Mouse (Mus musculus) T-cell, adult 2 months (primary cell): ENCODE measurements around the gene Cmtm7.
A peak's percentile ranks its signal among the peaks of the same experiment; 100 is the strongest.

ENCODE experiments used
- DNase-seq: peaks from one replicate; pipeline ENCODE4 v3.0.0; 2022; ENCODE audit warnings: low spot score

Cmtm7 gene

GRCm38 (mm10) chr9:114781526-114782212 is at the start of gene Cmtm7:
TSS of gene Cmtm7 (minus strand) at chr9:114781856.
- peak; percentile 59 for DNase-seq

- DNase-seq, result no peak
Observed at GRCm38 (mm10) chr9:114830351-114830750, 48.7 kb upstream of the Cmtm7 start.

- no peak for DNase-seq
Observed at GRCm38 (mm10) chr9:114829669-114830068, 48.0 kb upstream of the Cmtm7 start.

DNA sequence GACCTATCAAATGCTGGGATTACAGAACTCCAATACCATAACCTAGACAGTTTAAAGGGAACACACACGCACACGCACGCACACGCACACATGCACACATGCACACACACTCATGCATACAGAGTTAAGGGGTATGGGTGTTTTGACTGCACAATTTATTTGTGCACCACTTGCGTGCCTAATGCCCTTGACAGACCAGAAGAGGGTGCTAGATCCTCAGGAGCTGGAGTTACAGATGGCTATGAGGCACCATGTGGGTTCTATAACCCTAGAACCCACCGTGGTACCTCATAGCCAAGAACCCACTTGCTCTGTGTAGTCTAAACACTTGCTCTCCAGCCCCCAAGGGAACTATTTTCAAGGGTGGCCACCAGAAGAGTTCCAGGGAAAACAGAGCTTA is 46.7 kb upstream of the Cmtm7 start:
- DNase-seq, result no peak

DNA sequence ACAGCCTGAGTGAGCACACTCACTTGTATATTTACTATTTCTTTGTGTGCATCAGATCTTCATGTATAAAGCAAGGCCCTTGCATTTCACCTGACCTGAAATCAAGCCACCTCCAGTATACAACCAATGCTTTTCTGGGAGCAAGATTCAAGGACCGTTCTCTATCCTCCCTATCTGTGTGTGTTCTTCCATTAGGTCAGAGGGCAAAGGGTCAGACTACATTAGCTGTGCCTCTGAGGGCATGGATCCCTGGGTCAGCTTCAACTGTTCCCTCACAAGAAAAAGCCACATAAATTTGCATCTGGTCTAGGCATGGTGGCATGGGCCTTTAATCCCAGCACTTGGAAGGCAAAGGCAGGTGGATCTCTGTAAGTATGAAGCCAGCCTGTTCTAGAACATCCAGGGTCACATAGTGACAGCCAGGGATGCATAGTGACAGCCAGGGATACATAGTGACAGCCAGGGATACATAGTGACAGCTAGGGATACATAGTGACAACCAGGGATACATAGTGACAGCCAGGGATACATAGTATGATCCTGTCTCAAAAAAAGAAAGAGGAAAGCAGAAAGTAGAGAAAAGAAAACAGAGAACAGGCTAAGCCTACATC is 45.7 kb upstream of the Cmtm7 start:
- DNase-seq, result no peak

DNA sequence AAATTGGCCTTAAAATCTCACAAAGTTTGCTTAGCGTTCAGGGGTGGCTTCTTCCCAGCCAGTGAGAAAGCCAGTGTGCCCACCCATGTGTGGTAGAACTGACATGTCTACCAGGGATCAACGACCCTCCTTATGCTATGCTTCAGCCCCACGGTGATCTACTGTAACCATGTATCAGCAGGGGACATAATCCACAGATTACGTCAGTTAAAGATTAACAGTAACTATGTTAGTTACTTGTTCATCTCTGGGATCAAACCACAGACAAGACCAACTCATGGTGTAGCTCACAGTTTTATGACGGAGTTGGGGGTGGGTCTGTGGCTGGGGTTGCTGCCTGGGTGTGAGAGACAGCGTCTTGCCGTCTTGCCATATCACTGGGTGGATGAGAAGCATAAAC is 42.5 kb upstream of the Cmtm7 start:
- DNase-seq, result no peak

DNA sequence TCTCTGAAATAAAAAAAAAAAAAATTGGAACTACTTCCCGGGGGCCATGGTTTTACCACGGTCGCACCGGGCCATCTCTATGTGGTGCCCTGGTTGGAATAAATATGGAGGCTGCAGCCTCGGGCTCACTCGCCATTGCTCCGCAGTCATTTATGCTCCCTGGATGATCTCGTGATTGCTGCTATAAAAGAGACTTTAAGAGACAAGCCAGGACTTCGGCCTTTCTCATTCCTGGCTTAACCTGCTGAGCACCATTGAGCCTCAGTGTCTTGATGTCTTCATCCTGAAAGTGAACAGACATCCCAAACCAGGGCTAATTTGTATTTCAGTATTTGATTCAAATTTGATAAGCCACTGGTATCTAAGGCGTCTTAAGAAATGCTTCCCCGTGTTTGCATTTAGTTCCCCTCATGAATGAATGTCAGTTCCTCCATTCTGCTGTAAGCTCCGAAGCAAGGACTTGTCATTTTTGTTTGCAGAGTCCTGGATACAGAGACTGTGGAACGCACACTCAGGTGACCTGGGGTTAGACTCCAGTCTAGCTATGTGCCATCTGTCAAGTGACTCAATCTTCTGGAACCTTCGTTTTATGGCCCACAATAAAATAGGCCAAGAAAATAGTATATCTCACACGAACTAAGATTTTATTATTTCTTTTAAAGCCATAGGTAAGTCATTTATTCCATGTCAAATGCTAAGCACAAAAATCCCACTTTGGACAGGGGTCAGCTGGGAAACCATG is 40.1 kb upstream of the Cmtm7 start:
- DNase-seq, result no peak

GRCm38 (mm10) chr9:114818918-114819317 is 37.3 kb upstream of the Cmtm7 start:
- DNase-seq, result no peak

- no peak for DNase-seq
Observed at GRCm38 (mm10) chr9:114817012-114817411, 35.4 kb upstream of the Cmtm7 start.

DNA sequence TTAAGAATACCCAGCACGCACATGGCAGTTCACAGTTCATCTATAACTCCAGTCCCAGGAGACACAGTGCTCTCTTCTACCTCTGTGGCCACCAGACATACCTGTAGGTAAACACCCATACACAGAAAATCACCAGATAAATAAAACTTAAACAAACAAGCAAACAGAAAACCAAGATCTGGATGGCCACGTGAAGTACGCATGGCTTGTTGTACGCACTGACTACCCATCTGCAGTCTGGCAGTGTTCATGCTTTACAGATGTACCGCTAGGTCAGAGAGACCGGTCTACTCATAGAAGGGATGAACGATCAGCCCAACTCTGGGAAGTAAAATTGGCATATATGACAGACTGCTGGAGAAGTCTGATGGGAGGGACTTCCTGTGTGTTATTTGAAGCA is 34.5 kb upstream of the Cmtm7 start:
- DNase-seq, result no peak

GRCm38 (mm10) chr9:114815315-114815714 is 33.7 kb upstream of the Cmtm7 start:
- peak; percentile 46 for DNase-seq

GRCm38 (mm10) chr9:114812001-114812400 is 30.3 kb upstream of the Cmtm7 start:
- DNase-seq, result no peak

GRCm38 (mm10) chr9:114810837-114811236 is 29.2 kb upstream of the Cmtm7 start:
- no peak for DNase-seq

DNA sequence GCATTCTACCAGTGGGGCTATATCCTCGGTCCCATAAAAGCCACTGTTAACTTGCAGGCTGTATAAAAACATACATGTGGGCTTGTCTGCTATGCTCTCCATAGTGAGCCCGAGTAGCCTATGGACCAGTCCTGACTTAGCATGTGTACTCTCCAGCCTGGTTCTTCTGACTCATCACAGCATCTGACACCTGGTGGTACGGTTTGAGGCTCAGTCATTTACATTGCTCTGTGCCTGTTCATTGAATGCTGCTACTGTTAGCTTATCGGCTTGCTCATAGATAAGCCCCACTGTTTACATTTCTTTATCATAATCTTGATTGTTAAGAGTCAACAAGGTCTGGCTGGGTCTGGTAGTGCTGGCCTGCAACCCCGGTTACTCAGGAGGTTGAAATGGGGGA is 27.0 kb upstream of the Cmtm7 start:
- no peak for DNase-seq

GRCm38 (mm10) chr9:114807261-114807660 is 25.6 kb upstream of the Cmtm7 start:
- DNase-seq, result no peak

GRCm38 (mm10) chr9:114805151-114805671 is 23.6 kb upstream of the Cmtm7 start:
- no peak for DNase-seq

DNA sequence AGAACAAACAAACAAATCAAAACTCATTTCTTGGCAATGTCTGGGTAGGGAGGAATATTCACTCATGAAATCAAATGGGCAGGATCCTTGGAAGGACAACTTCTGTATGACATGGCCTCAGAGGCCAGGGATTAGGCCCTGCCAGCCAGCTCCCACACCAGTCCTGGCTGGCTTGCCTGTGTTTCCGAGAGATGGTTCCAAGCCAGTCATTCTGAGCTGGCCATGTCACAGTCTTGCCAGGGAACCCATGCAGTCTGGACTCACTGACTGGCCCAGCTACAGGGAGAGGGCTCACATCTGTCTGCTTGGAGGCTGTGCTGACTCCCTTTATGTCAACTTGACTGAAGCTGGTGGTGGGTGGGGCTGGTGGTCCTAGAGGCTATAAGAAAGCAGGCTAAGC is 20.5 kb upstream of the Cmtm7 start:
- DNase-seq, result no peak

- no peak for DNase-seq
Observed at GRCm38 (mm10) chr9:114801301-114801700, 19.6 kb upstream of the Cmtm7 start.

GRCm38 (mm10) chr9:114799498-114800107 is 17.9 kb upstream of the Cmtm7 start:
- no peak for DNase-seq

DNA sequence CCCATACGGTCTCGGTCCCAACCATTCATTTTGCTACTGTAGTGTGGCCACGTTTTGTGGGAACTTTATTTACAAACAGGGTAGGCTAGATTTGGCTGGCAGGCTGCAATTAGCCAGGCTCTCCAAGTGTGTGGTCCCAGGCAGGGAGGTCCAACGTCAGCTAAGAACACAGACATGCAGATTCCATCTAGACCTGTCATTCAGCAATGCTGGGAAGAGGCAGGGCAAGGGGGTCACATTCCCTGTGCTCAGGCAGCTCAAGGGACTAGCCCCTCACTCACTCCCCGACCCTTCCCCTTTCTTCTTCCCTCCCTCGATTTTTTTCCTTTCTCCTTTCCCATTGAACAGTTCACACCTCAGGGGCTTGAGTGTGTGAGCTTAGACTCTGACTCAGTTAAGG is 17.2 kb upstream of the Cmtm7 start:
- no peak for DNase-seq

DNA sequence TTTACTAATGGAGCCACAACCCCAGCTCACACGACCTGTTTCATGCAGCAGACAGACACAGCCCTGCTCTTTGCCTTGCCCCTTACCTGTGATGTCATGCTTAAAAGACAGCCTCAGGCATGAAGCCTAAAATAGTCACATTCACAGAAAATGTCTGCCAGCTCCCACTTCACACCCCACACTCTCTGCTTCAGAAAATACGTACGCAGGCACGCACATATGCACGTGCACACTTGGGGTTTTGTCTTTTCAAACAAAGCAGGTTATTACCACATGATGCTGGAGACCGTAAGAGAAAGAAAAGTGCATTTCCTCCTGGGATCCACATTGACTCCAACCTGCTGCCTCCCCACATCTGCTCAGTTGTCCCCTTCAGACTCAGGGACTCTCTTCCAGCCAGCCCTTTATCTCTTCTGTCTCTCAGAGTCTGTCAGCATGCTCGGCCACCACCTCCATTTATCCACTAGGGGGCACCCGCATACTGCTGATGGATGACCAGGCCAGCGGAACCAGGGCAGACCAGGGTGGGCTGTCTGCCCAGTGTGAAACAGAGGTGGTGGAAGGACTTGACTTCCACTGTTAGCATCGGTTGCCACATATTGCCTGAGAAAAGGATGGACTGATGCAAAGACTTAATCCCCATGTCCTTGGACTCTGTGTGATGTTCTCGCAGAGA is 15.8 kb upstream of the Cmtm7 start:
- DNase-seq, result peak; percentile 67

GRCm38 (mm10) chr9:114796473-114797050 is 14.9 kb upstream of the Cmtm7 start:
- DNase-seq, result no peak
